Mouse (Mus musculus) adrenal gland, postnatal 4 days (tissue): Measurements from ENCODE around the gene Prkag1. TPM values are rescaled to one million over a fixed set of nuclear protein-coding genes. Genes with fewer than 3 reads are reported as not detected.
A peak's percentile ranks its signal among the peaks of the same experiment; 100 is the strongest.
"Not testable (repeated sequence)": the region's sequence is repeated elsewhere in the genome, so short reads cannot be mapped to it uniquely, and the experiment has no call there.

Experiments used
- DNase-seq, 2 experiments: peaks; one replicate each; pipeline ENCODE4 v3.0.0; 2021 to 2022; ENCODE audit warnings: low spot score in 2 of 2, mixed read lengths in 2 of 2
- total RNA-seq, 2 experiments: library from RNA; stranded (reverse); gene quantifications; 2 replicates each; pipeline ENCODE4 v1.2.3; 2021

Prkag1 gene
- total RNA-seq, 2 experiments from 2014 or later = 66.4 to 68.2 TPM

GRCm38 (mm10) chr15:98827611-98828011 is 3.7 kb downstream of the Prkag1 start:
- DNase-seq = no peak

- DNase-seq = no peak
Observed at GRCm38 (mm10) chr15:98823434-98823833, 7.9 kb downstream of the Prkag1 start.

- DNase-seq = no peak
Observed at GRCm38 (mm10) chr15:98822147-98822546, 9.2 kb downstream of the Prkag1 start.

- DNase-seq = no peak
Observed at GRCm38 (mm10) chr15:98821403-98821802, 9.9 kb downstream of the Prkag1 start.

- no peak for DNase-seq
Observed at GRCm38 (mm10) chr15:98820937-98821336, 10.4 kb downstream of the Prkag1 start.

- no peak for DNase-seq
Observed at GRCm38 (mm10) chr15:98818171-98818570, 13.2 kb downstream of the Prkag1 start.

- DNase-seq = no peak
Observed at GRCm38 (mm10) chr15:98812741-98813424, 18.4 kb downstream of the Prkag1 start.

GRCm38 (mm10) chr15:98810212-98810611 is 21.1 kb downstream of the Prkag1 start:
- DNase-seq = not testable (repeated sequence)

- DNase-seq = no peak
Observed at GRCm38 (mm10) chr15:98809390-98809789, 21.9 kb downstream of the Prkag1 start, which contains the start of gene Ddn. TSS of gene Ddn (minus strand) at chr15:98809490.

- no peak for DNase-seq
Observed at GRCm38 (mm10) chr15:98808651-98809134, 22.6 kb downstream of the Prkag1 start.

- no peak for DNase-seq
Observed at GRCm38 (mm10) chr15:98807895-98808650, 23.2 kb downstream of the Prkag1 start.

GRCm38 (mm10) chr15:98806809-98807770 is 24.2 kb downstream of the Prkag1 start:
- DNase-seq = no peak

- no peak for DNase-seq
Observed at GRCm38 (mm10) chr15:98806071-98806808, 25.1 kb downstream of the Prkag1 start.

GRCm38 (mm10) chr15:98805324-98806040 is 25.8 kb downstream of the Prkag1 start:
- peak in 1 of 2 experiments; percentile 60 for DNase-seq

GRCm38 (mm10) chr15:98804054-98804453 is 27.3 kb downstream of the Prkag1 start:
- DNase-seq = peak; percentile 58 to 66

GRCm38 (mm10) chr15:98802926-98803325 is 28.4 kb downstream of the Prkag1 start:
- no peak for DNase-seq

GRCm38 (mm10) chr15:98799396-98799795 is 31.9 kb downstream of the Prkag1 start:
- DNase-seq = peak; percentile 66 to 75

GRCm38 (mm10) chr15:98798903-98799302 is 32.4 kb downstream of the Prkag1 start:
- DNase-seq = no peak

GRCm38 (mm10) chr15:98797835-98798492 is 33.4 kb downstream of the Prkag1 start:
- no peak for DNase-seq
